Mouse (Mus musculus) spleen, embryonic (tissue): ENCODE measurements around the gene Pde2a.

Experiments
- CTCF ChIA-PET: fragments of 350-600 bp; sonication (Branson Sonifier 250); formaldehyde crosslinking; loops from one replicate; lab custom pipeline; 2022; lab: Charles Lee

The Pde2a gene

GRCm38 (mm10) chr7:101465850-101466580, 44.5 kb downstream of the Pde2a start:
- CTCF ChIA-PET: interaction anchor here (1.5 kb wide), 1 partner anchor 37 kb away, joined by 5 read pairs; no protein-coding TSS in a partner anchor

DNA sequence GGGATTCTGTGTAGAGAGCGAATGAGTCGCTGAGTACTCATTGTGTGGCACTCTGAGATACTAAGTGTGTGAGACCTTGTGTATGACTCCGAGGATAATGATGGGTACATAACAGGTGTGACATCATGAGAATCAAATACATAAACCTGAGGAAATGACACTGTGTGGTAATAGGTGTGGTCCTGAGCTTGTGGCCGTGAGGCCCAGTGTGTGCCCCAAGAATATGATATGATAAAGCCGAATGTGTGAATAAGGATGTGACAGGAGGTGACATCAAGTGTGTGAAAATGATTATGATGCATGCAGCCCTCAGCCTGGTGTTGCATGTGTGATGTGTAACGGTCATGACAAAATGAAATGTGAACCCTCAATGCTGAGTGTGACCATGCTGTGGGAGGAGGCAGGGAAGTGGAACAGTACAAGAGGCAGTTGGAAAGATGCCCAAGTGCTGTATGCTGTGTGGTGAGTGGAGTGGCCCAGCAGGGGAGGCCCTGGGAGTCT, 45.1 kb downstream of the Pde2a start:
- CTCF ChIA-PET: interaction anchor here (0.6 to 1.5 kb wide), 5 partner anchors 9 to 53 kb away, joined by 3 to 9 read pairs (median 5); no protein-coding TSS in a partner anchor

- CTCF ChIA-PET: interaction anchor here (0.7 kb wide), 1 partner anchor 10 kb away, joined by 7 read pairs; no protein-coding TSS in a partner anchor
These were observed 49.9 kb downstream of the Pde2a start for GRCm38 (mm10) chr7:101471423-101471822.

DNA sequence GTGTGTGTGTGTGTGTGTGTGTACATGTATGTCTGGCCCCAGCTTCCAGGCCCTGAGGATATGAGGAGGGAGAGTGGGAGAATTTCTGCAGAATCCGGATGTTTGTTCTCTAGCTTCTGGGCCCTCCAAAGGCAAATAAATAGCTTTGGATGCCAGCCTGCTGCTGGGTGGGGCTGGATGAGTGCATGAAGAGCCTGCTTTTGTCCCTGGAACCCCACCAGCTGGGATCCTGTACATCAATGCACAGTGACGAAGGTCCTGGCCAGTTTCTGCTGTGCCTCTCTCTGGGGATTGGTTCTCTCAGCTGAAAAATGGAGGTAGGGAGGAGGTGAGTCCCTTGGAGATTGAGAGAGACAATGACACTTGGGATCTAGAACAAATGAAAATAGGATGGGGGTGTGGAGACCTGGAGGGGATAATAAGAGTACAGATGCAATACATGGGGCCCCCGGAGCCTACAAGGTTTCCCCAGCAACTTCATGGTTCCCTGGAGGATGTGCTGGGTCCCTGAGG, 50.5 kb downstream of the Pde2a start:
- CTCF ChIA-PET: interaction anchor here (0.7 kb wide), 2 partner anchors 8 to 10 kb away, joined by 6 to 7 read pairs; no protein-coding TSS in a partner anchor

- CTCF ChIA-PET: interaction anchor here (0.5 to 0.7 kb wide), 2 partner anchors 9 to 202 kb away, joined by 3 to 6 read pairs; no protein-coding TSS in a partner anchor
These were observed 51.4 kb downstream of the Pde2a start for GRCm38 (mm10) chr7:101472598-101473558.

DNA sequence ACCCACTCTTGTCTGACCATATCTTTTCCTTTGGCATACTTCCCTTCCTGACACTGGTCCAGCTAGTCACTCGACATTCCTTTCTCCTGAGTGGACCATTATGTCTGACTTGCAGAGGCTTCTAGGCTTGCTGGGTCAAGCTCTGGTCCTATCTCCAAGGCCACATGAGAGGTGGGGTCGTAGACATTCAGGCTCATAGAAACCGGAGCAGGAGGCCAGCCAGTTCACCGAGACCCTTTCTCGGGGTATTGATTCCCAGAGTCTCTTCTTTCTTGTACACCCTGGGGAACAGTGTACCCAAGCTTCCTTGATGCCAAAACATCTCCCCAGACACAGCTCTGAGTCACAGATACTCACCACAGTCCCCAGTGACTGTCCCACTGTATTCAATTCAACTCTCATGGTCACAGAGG, 52.9 kb downstream of the Pde2a start:
- CTCF ChIA-PET: interaction anchor here (0.8 kb wide), 1 partner anchor 14 kb away, joined by 4 read pairs; no protein-coding TSS in a partner anchor

DNA sequence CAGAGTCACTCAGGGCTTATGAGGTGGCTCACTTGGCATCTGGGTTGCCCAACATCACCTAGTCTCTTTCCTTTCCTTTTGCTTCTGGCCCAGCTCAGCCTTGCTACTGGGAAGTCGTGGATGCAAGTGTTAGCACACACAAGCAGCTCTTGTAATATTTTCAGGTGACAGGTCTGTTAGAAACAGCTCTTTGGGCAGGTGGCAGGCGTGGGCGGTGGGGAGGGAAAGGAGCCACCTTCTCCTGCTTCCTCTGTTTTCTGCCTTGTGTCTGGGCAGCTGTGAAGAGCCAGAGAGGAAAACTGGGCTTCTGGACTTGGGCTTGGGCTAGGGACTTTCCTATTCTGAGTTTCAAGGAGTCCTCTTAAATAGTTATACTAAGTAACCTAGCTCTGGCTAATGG, 54.5 kb downstream of the Pde2a start:
- CTCF ChIA-PET: interaction anchor here (0.5 kb wide), 1 partner anchor 9 kb away, joined by 3 read pairs; no protein-coding TSS in a partner anchor

GRCm38 (mm10) chr7:101476493-101476892, 55.0 kb downstream of the Pde2a start:
- CTCF ChIA-PET: no interaction called here

- CTCF ChIA-PET: no interaction called here
These were observed 55.7 kb downstream of the Pde2a start for GRCm38 (mm10) chr7:101477200-101477599.

- CTCF ChIA-PET: no interaction called here
These were observed 56.6 kb downstream of the Pde2a start for GRCm38 (mm10) chr7:101478099-101478498.

DNA sequence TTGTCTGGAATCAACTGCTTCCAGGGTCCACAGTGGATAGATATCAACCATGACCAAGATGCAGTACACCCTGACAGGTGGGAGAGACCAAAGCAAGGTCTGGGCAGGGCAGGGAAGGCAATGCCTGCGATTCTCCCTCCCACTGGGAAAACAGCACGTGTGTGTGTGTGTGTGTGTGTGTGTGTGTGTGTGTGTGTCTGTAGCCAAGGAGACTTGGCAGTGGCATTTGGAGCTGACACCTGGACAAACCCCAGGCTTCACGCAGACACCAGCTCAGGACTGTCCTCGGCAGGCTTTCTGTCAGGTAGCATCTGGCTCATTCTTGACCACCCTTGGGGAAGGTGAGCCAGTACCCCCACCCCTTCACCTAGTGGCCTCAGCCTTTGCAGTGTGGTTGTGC, 58.4 kb downstream of the Pde2a start:
- CTCF ChIA-PET: interaction anchor here (0.6 kb wide), 1 partner anchor 9 kb away, joined by 6 read pairs; no protein-coding TSS in a partner anchor

DNA sequence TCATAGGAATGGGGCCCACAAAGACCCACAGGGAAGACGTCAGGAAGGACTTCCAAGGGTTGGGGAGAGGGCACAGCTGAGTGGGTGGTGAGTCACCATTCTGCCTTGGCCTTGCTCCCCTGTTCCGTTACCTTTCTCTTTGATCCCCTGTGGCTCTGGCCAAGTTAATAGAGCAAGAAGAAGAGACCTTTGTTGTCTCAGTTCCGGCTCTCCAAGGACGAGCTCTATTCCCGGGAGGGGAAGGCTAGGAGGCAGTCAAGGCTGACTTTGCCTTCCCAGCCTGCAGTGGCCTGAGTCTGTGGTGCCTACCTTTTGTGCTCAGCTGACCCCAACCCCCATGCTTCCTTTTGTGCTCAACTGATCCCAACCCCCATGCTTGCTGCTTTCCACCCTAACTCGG, 59.2 kb downstream of the Pde2a start:
- CTCF ChIA-PET: no interaction called here

- CTCF ChIA-PET: interaction anchor here (0.5 to 1.2 kb wide), 3 partner anchors 11 to 33 kb away, joined by 7 to 9 read pairs (median 7); no protein-coding TSS in a partner anchor
These were observed 60.5 kb downstream of the Pde2a start for GRCm38 (mm10) chr7:101481872-101482498.

- CTCF ChIA-PET: interaction anchor here (0.5 to 1.3 kb wide), 3 partner anchors 16 to 34 kb away, joined by 3 to 9 read pairs (median 7); no protein-coding TSS in a partner anchor
These were observed 61.1 kb downstream of the Pde2a start for GRCm38 (mm10) chr7:101482499-101483081.

DNA sequence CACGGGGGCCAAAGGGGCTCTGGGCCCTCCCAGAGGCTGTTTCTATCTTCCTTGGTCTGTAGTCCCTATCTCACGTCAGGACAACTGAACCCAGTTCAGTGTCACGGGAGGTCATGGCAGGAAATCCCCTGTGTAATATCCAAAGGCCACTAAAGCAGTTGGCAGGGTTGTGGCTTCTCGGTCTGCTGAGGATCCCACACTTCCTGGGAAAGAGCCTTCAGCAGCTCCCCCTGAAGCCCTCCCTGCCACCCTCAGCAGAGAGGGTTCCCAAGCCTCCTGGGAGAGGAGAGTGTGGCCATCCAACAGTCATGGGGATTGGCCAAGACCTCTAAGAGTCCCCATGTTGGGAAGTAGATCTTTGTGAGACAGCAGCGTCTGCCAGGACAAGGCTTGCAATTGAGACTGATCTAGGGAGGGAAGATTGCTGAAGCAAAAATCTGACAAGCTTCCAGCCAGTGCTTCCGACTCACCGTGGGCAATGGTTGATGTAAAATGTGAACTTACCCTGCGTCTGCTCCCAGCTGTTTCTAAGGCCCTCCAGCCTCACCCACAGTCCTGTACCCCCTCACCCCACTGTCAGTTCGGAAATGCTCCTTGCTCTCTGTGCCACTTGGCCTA, 62.1 kb downstream of the Pde2a start:
- CTCF ChIA-PET: interaction anchor here (0.6 to 1.3 kb wide), 2 partner anchors 15 kb away, joined by 3 read pairs; no protein-coding TSS in a partner anchor

GRCm38 (mm10) chr7:101487102-101487501, 65.6 kb downstream of the Pde2a start:
- CTCF ChIA-PET: no interaction called here

DNA sequence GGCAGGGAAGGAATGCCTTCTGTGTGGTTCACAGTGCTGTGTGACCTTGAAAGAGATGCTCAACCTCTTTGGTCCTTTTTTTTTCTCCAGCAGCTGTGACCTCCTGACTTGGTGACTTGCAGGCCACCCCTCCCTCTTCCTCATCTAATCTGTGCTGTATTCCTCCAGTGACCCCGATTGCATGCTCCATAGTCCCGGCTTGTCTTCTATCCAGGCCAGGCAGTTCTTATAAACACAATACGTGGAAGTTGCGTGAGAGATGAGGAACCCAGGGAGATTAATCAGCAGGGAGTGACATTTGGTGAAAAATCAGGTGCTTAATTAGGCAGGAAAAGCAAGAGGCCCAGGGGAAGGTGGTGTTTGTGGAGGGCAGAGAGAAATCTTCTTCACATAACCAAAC, 69.5 kb downstream of the Pde2a start:
- CTCF ChIA-PET: no interaction called here

DNA sequence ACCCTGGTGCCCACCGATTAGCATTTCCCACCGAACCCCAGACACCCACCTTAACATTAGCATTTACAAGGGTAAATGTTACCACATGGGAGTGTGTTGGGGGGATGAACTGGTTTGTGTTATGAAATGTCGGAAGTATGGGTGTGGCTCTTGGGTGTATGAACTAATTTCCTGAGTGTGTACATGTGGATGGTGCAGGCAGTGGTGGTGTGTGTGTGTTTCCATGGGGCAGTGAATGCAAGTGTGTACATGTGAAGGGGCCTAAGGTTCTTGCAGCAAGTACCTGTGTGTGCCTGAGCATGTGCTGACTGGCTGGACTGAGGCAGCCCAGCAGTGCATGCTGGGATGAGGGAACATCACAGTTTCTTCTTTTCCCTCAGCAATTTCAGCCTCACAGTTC, 76.9 kb downstream of the Pde2a start:
- CTCF ChIA-PET: interaction anchor here (1.5 kb wide), 1 partner anchor 15 kb away, joined by 3 read pairs; no protein-coding TSS in a partner anchor

- CTCF ChIA-PET: interaction anchor here (0.6 to 1.7 kb wide), 5 partner anchors 7 to 790 kb away, joined by 3 to 4 read pairs (median 3); no protein-coding TSS in a partner anchor
These were observed 77.8 kb downstream of the Pde2a start for GRCm38 (mm10) chr7:101499251-101499650.
